Mouse (Mus musculus) MEL (cell line): ENCODE results near the gene Birc5.

Experiments
- BHLHE40 ChIP-seq: IDR thresholded peaks from 2 replicates; pipeline ENCODE4 v1.6.1; 2012; ENCODE audit warnings: low read depth, mild to moderate bottlenecking, inconsistent platforms, low read length, improper control_type of control experiment, borderline replicate concordance
- CHD2 ChIP-seq: IDR thresholded peaks from 2 replicates; pipeline ENCODE4 v1.6.1; 2011; ENCODE audit warnings: low read length, improper control_type of control experiment
- CTCF ChIP-seq, 3 experiments: IDR thresholded peaks in 2 of 3; conservative IDR thresholded peaks in 1 of 3; 2 replicates each; pipeline ENCODE4 v1.5.1; 2011 to 2012; ENCODE audit warnings: low read length in 3 of 3, low read depth in 2 of 3, mild to moderate bottlenecking in 2 of 3, improper control_type of control experiment in 1 of 3, inconsistent platforms in 1 of 3, mixed read lengths in 1 of 3, moderate library complexity in 1 of 3; ENCODE audit not compliant: control insufficient read depth in 1 of 3, insufficient read depth in 1 of 3, poor library complexity in 1 of 3, severe bottlenecking in 1 of 3
- GATA1 ChIP-seq: IDR thresholded peaks from 2 replicates; pipeline ENCODE4 v1.6.1; 2011; ENCODE audit warnings: low read depth, low read length, improper control_type of control experiment
- MAFK ChIP-seq: IDR thresholded peaks from 2 replicates; pipeline ENCODE4 v1.6.1; 2011; ENCODE audit warnings: low read depth, mild to moderate bottlenecking, low read length, improper control_type of control experiment, borderline replicate concordance
- MAX ChIP-seq: IDR thresholded peaks from 2 replicates; pipeline ENCODE4 v1.6.1; 2011; ENCODE audit warnings: low read length, improper control_type of control experiment
- MAZ ChIP-seq: IDR thresholded peaks from 2 replicates; pipeline ENCODE4 v1.6.1; 2012; ENCODE audit warnings: low read depth, mild to moderate bottlenecking, inconsistent platforms, low read length, improper control_type of control experiment
- POLR2A ChIP-seq, 2 experiments: IDR thresholded peaks; 2 replicates each; pipeline ENCODE4 v1.6.1; 2011 to 2012; ENCODE audit warnings: low read length in 2 of 2, mild to moderate bottlenecking in 2 of 2, control low read depth in 1 of 2, improper control_type of control experiment in 1 of 2, low read depth in 1 of 2, moderate library complexity in 1 of 2; ENCODE audit not compliant: control insufficient read depth in 1 of 2, insufficient read depth in 1 of 2, poor library complexity in 1 of 2
- TBP ChIP-seq: IDR thresholded peaks from 2 replicates; pipeline ENCODE4 v1.8.0; 2011; ENCODE audit warnings: low read depth, low read length, improper control_type of control experiment
- ZC3H11A ChIP-seq: IDR thresholded peaks from 2 replicates; pipeline ENCODE4 v1.6.1; 2012; ENCODE audit warnings: low read depth, mild to moderate bottlenecking, inconsistent platforms, low read length, improper control_type of control experiment

DNA sequence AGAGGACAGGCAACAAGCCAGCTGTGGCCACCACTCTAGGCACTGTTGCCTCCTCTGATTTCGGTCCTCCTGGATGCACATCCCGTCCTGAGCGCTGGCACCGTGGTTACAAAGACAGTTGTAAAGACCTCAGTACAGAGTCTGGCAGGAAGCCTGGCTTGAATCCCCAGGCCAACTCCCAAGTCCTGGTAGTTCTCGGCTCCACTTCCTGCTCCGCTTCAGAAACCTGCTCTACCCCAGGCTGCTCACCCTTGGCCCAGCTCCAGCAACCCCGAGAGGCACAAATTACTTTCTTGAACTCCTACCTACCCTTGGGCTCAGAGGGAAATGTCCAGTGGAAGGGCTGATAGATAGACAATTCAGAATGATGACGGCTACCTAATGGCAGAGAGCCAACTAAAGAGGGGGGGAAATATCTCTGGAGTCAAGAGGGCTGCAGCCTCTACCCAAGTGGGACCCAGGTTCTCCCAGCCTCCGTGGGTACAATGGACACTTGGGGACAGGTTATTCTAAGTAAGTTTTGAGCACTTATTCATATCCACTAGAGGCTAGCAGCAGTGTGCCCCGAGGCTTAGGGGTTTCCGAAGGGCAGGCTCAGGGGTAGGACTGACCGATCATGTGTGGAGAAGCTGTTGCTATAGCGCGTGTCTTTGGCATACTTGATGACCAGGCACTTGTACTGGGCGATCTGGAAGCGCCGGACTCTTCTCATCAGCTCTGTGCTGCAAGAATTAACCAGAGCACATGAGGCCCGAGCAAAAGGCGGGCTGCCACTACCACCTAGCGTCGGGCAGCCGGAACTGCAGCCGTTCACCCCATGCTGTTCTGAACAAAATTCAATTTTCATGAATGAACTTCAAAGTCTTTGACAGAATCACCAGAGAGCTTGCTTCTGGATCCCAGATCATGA is 24.7 kb upstream of the Birc5 start:
- no peak for TF ChIP-seq BHLHE40
- no peak; a peak in 1 of 4 replicates for TF ChIP-seq POLR2A (IDR thresholded peaks at IDR 0.05; ENCODE audit: control insufficient read depth in 1 of 2, insufficient read depth in 1 of 2, low read depth in 1 of 2, low read length in 2 of 2, poor library complexity in 1 of 2)
- no peak for TF ChIP-seq MAFK
- peak; percentile 80 to 95 (median 87) for TF ChIP-seq CTCF (IDR thresholded peaks at IDR 0.05 in 2 of 3, conservative IDR thresholded peaks at IDR 0.05 in 1 of 3; ENCODE audit: control insufficient read depth in 1 of 3, insufficient read depth in 1 of 3, low read depth in 2 of 3, low read length in 3 of 3, poor library complexity in 1 of 3, severe bottlenecking in 1 of 3)
- no peak for TF ChIP-seq CHD2
- no peak for TF ChIP-seq GATA1
- TF ChIP-seq ZC3H11A = peak; percentile 78
- 0 out of 2 replicates have a peak, but pooled peaks have one; percentile 8 for TF ChIP-seq TBP
- no peak; the same call in none of the 2 replicates for TF ChIP-seq MAZ
- peak; percentile 86 for TF ChIP-seq MAX
